10 mouse cellular contexts compared by ENCODE assay signal in the genomic region with DNA sequence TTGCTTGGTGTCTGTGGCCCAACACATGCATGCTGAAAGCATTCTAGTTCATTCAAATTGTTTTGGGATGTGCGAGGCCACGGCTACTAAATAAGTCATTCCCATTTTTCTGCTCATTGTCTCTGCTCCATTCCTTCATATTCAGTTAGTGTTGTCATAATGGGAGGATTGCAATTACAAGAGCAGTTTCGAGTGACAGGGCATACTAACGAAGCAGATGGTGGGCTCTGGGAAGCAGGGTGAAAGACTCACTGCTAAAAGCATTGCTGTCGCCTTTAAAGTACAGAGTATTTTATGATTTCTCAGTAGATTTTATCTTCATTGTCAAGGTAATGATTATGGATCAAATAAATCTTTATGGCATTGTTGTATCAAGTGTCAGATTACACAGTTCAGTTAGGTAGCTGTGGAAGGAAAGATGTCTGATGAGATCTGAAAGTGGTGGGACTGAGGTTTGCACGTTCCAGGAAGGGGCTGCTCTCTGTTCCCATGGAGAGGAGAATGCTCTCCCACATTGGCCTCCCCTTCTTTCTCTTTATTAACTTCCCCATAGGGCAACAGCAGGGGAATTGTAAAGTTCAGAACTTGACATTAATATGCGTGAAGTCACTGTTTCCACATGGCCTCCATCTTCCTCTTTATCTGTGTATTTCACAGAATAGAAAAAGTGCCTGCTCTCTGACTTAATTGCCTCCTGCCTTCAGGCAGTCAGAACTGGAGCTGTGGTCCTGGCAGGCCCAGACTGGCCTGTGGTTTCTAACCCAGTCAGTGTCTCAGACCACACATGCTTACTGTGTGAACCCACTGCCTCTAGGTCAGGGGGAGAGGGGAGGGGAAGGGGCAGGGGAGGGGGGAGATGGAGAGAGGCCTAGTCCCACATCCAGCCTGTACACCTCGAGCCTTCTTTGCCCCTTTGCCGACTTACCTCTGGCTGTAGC.
DNase-seq lines count a peak whose midpoint lies in the region; ATAC-seq lines count a peak whose summit lies in the region.
"Had no signal": no experiment of that assay in that cellular context is flagged by ENCODE, and none has a peak within 500 bp of the region (broad histone marks: within the 10 kb centered on the region; RNA-seq: fewer than 3 reads in every experiment).

No protein-coding gene starts in this region.

- intact Hi-C loops in left cerebral cortex, postnatal 25 days (cut with DNase I) = no loop called here

- peak; percentile 39 for DNase-seq in hindlimb bud, embryonic 11.5 days (ENCODE audit: extremely low spot score, low read depth, low spot score)
- DNase-seq in adrenal gland, adult 8-10 months = no peak
- no peak for DNase-seq in left cerebral cortex, postnatal 25 days (ENCODE audit: low spot score in 2 of 2)
- DNase-seq: adrenal gland, postnatal 25 days had no signal

- 0 out of 2 replicates have a peak overlapping the region, but pooled peaks have one; percentile 11 for H3K9ac ChIP-seq in midbrain, embryonic 12.5 days (replicated peaks)
- no peak overlapping the region for H3K9ac ChIP-seq in midbrain, embryonic 15.5 days
- no peak overlapping the region for H3K9ac ChIP-seq in embryonic facial prominence, embryonic 12.5 days
- H3K9ac ChIP-seq in neural tube, embryonic 12.5 days = no peak overlapping the region
- H3K9ac ChIP-seq: liver, embryonic 14.5 days had no signal

- no peak overlapping the region for H3K4me3 ChIP-seq in midbrain, embryonic 12.5 days
- no peak overlapping the region for H3K4me3 ChIP-seq in midbrain, embryonic 15.5 days
- no peak overlapping the region for H3K4me3 ChIP-seq in embryonic facial prominence, embryonic 12.5 days
- no peak overlapping the region for H3K4me3 ChIP-seq in neural tube, embryonic 12.5 days

- no peaks in the 10 kb centered on the region for H3K9me3 ChIP-seq in midbrain, embryonic 12.5 days
- H3K9me3 ChIP-seq in midbrain, embryonic 15.5 days = no peaks in the 10 kb centered on the region
- H3K9me3 ChIP-seq in embryonic facial prominence, embryonic 12.5 days = no peaks in the 10 kb centered on the region
- no peaks in the 10 kb centered on the region for H3K9me3 ChIP-seq in neural tube, embryonic 12.5 days

- no peaks in the 10 kb centered on the region for H3K36me3 ChIP-seq in midbrain, embryonic 12.5 days
- no peaks in the 10 kb centered on the region for H3K36me3 ChIP-seq in midbrain, embryonic 15.5 days (replicated peaks)
- H3K36me3 ChIP-seq in embryonic facial prominence, embryonic 12.5 days = no peaks in the 10 kb centered on the region
- no peaks in the 10 kb centered on the region for H3K36me3 ChIP-seq in neural tube, embryonic 12.5 days

- H3K27ac ChIP-seq in midbrain, embryonic 12.5 days (replicated peaks) = peak overlapping the region; percentile 39; the same call in 1 of the 2 replicates
- H3K27ac ChIP-seq in midbrain, embryonic 15.5 days = no peak overlapping the region
- peak overlapping the region; percentile 41; the same call in 1 of the 2 replicates for H3K27ac ChIP-seq in embryonic facial prominence, embryonic 12.5 days
- 0 out of 2 replicates have a peak overlapping the region, but pooled peaks have one; percentile 38 for H3K27ac ChIP-seq in neural tube, embryonic 12.5 days
- H3K27ac ChIP-seq: liver, embryonic 14.5 days had no signal

- no peak overlapping the region for H3K4me2 ChIP-seq in midbrain, embryonic 12.5 days (replicated peaks)
- no peak overlapping the region for H3K4me2 ChIP-seq in midbrain, embryonic 15.5 days
- H3K4me2 ChIP-seq in embryonic facial prominence, embryonic 12.5 days (replicated peaks) = no peak overlapping the region
- no peak overlapping the region for H3K4me2 ChIP-seq in neural tube, embryonic 12.5 days (replicated peaks)

- H3K27me3 ChIP-seq in midbrain, embryonic 12.5 days = no peaks in the 10 kb centered on the region
- no peaks in the 10 kb centered on the region for H3K27me3 ChIP-seq in midbrain, embryonic 15.5 days (replicated peaks)
- H3K27me3 ChIP-seq in embryonic facial prominence, embryonic 12.5 days = no peaks in the 10 kb centered on the region; the same call in 1 of the 2 replicates
- no peaks in the 10 kb centered on the region for H3K27me3 ChIP-seq in neural tube, embryonic 12.5 days (replicated peaks)

- peaks cover 16% of the 10 kb centered on the region for H3K4me1 ChIP-seq in midbrain, embryonic 12.5 days
- peaks cover 16% of the 10 kb centered on the region for H3K4me1 ChIP-seq in midbrain, embryonic 15.5 days
- peaks cover 10% of the 10 kb centered on the region for H3K4me1 ChIP-seq in embryonic facial prominence, embryonic 12.5 days
- H3K4me1 ChIP-seq in neural tube, embryonic 12.5 days = peaks cover 16% of the 10 kb centered on the region

- peak; percentile 41; the same call in 1 of the 2 replicates for ATAC-seq in midbrain, embryonic 12.5 days (ENCODE audit: low FRiP score, low read depth)
- ATAC-seq in midbrain, embryonic 15.5 days (replicated peaks) = no peak
- 0 out of 2 replicates have a peak, but pooled peaks have one; percentile 28 for ATAC-seq in embryonic facial prominence, embryonic 12.5 days (ENCODE audit: insufficient number of reproducible peaks, insufficient read depth, low FRiP score, low TSS enrichment)
- peak; percentile 78 for ATAC-seq in neural tube, embryonic 12.5 days (ENCODE audit: low FRiP score, low read depth)
- no peak for ATAC-seq in CD4-positive, CD25-positive, alpha-beta regulatory T cell, adult 4 months

- 63% methylated on average over 9 of the region's 9 CpGs for WGBS in midbrain, embryonic 12.5 days
- WGBS in midbrain, embryonic 15.5 days = 58% methylated on average over 9 of the region's 9 CpGs
- WGBS in embryonic facial prominence, embryonic 12.5 days = 43% methylated on average over 9 of the region's 9 CpGs
- 34% methylated on average over 9 of the region's 9 CpGs for whole genome bisulfite sequencing in neural tube, embryonic 12.5 days

Comparison
In these comparisons a context has a peak if more than half of its experiments do, and no peak if none do; other contexts are left out.
1. ATAC-seq: peak in midbrain, embryonic 12.5 days (single experiment), embryonic facial prominence, embryonic 12.5 days (single experiment) and neural tube, embryonic 12.5 days (single experiment); none in midbrain, embryonic 15.5 days (single experiment) and CD4-positive, CD25-positive, alpha-beta regulatory T cell, adult 4 months (single experiment).